8 mouse cellular contexts compared by ENCODE assay signal in the genomic region with DNA sequence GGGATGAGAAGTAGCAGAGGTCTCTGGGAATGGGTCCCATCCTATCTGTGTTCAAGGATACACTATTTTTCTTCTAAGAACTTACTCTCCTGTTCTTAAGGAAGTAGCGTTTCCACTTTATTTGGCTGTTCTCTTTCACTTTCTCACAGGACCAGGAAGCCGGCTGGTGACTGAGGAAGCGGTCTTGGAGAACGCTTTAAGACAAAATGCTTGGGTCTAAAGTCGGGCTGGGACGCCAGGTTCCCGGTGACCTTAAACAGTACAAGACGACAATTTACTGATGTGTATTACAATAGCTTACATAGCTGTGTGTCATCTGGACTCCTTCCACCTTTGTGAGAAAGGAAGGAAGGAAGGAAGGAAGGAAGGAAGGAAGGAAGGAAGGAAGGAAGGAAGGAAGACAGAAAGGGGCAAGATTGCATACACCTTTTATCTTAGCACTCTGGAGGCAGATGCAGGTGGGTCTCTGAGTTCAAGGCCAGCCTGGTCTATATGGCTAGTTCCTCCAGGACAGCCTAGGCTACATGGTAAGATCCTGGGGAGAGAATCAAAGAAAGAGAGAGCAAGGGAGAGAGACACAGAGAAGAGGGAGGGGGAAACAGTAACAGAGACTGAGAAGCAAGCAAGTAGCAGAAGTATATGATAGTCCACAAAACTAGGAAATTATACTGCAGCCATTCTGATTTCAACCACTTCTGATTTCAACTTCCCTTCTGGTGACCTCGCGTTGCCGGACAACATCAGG. TPM values are rescaled to one million over a fixed set of nuclear protein-coding genes. Genes with fewer than 3 reads are reported as not detected.
DNase-seq lines count a peak whose midpoint lies in the region; ATAC-seq and TF ChIP-seq lines count a peak whose summit lies in the region.

No protein-coding gene starts in this region.

- no peak for TF ChIP-seq CTCF in lung, postnatal 0 days (IDR thresholded peaks at IDR 0.05)
- TF ChIP-seq CTCF in small intestine, adult 2 months (IDR thresholded peaks at IDR 0.05; ENCODE audit: extremely low read depth, insufficient read length, insufficient replicate concordance, low read depth, low read length) = no peak

- peak overlapping the region; percentile 65; the same call in 1 of the 2 replicates for H3K4me3 ChIP-seq in lung, postnatal 0 days (ENCODE audit: low read depth, low read length)
- peak overlapping the region; percentile 73 for H3K4me3 ChIP-seq in limb, embryonic 13.5 days
- peak overlapping the region; percentile 85 for H3K4me3 ChIP-seq in small intestine, adult 2 months (ENCODE audit: low read depth, low read length)

- H3K36me3 ChIP-seq in lung, postnatal 0 days (ENCODE audit: insufficient read depth, low read length) = 0 out of 2 replicates have a peak, but pooled peaks cover 12% of the 10 kb centered on the region
- H3K36me3 ChIP-seq in limb, embryonic 13.5 days = peaks cover 23% of the 10 kb centered on the region
- peaks cover 14% of the 10 kb centered on the region for H3K36me3 ChIP-seq in small intestine, adult 2 months (ENCODE audit: control insufficient read depth, insufficient read depth, low read length)

- H3K9me3 ChIP-seq in lung, postnatal 0 days (ENCODE audit: low read length) = no peaks in the 10 kb centered on the region
- peaks cover 6% of the 10 kb centered on the region; the same call in 1 of the 2 replicates for H3K9me3 ChIP-seq in limb, embryonic 13.5 days

- no peak for ATAC-seq in lung, postnatal 0 days
- peak; percentile 38; the same call in 1 of the 2 replicates for ATAC-seq in limb, embryonic 13.5 days (ENCODE audit: low FRiP score, low read depth)

- TF ChIP-seq POLR2A in small intestine, adult 2 months (IDR thresholded peaks at IDR 0.05; ENCODE audit: low read depth, low read length) = no peak

- H3K27me3 ChIP-seq in lung, postnatal 0 days (replicated peaks; ENCODE audit: insufficient read depth, low read length) = no peaks in the 10 kb centered on the region
- H3K27me3 ChIP-seq in limb, embryonic 13.5 days = no peaks in the 10 kb centered on the region
- no peaks in the 10 kb centered on the region for H3K27me3 ChIP-seq in small intestine, adult 2 months (ENCODE audit: control insufficient read depth, insufficient read depth, low read length)

- peak overlapping the region; percentile 11; the same call in 1 of the 2 replicates for H3K27ac ChIP-seq in lung, postnatal 0 days (ENCODE audit: low read length)
- no peak overlapping the region for H3K27ac ChIP-seq in limb, embryonic 13.5 days
- H3K27ac ChIP-seq in small intestine, adult 2 months (ENCODE audit: insufficient read depth, low read depth, low read length) = peak overlapping the region; percentile 65

- peak overlapping the region; percentile 72 for H3K4me2 ChIP-seq in lung, postnatal 0 days (replicated peaks; ENCODE audit: low read depth, low read length)
- H3K4me2 ChIP-seq in limb, embryonic 13.5 days (replicated peaks) = peak overlapping the region; percentile 86

- TF ChIP-seq EP300 in lung, postnatal 0 days (IDR thresholded peaks at IDR 0.05) = no peak

- peaks cover 7% of the 10 kb centered on the region; the same call in 1 of the 2 replicates for H3K4me1 ChIP-seq in lung, postnatal 0 days (ENCODE audit: insufficient read depth, low read depth, low read length)
- H3K4me1 ChIP-seq in limb, embryonic 13.5 days = peaks cover 7% of the 10 kb centered on the region
- H3K4me1 ChIP-seq in small intestine, adult 2 months (ENCODE audit: control insufficient read depth, insufficient read depth, insufficient read length, low read length) = peaks cover 13% of the 10 kb centered on the region

- WGBS in lung, postnatal 0 days = 64% methylated on average over 11 of the region's 11 CpGs
- whole genome bisulfite sequencing in limb, embryonic 13.5 days = 68% methylated on average over 11 of the region's 11 CpGs
- 64% methylated on average over 11 of the region's 11 CpGs for WGBS in small intestine, adult 2 months

- peak; percentile 35 for DNase-seq in cerebellum, adult 11-12 months
- DNase-seq in cerebellum, postnatal 25 days = no peak
- peak; percentile 34 for DNase-seq in lung, postnatal 0 days (ENCODE audit: low spot score)
- no peak for DNase-seq in lung, postnatal 10 days
- DNase-seq in left cerebral cortex, postnatal 36 days (ENCODE audit: low spot score in 2 of 2) = no peak
- no peak for DNase-seq in MN1 (ENCODE audit: low spot score)

- intact Hi-C loops in left cerebral cortex, postnatal 36 days (cut with DNase I) = loop anchor here (5.0 kb wide), 2 partner anchors 84 to 109 kb away; a partner anchor contains a TSS

- H3K9ac ChIP-seq in lung, postnatal 0 days (replicated peaks; ENCODE audit: low read depth) = no peak overlapping the region
- peak overlapping the region; percentile 57 for H3K9ac ChIP-seq in limb, embryonic 13.5 days

RNA-seq across cellular contexts. Expression of a gene that starts 0.6 kb away (rescaled TPM):
- 8.5 and 9.0 TPM in 2 replicates for polyA plus RNA-seq in lung, postnatal 0 days (2015; fragmentation: Nextera tagmentation; extraction: Ambion mirVana)
- polyA plus RNA-seq in limb, embryonic 13.5 days (2015; fragmentation: Nextera tagmentation; extraction: Ambion mirVana) = 15.0 and 15.2 TPM in 2 replicates
- 7.6 and 9.7 TPM in 2 replicates for polyA plus RNA-seq in small intestine, adult 2 months (2012; rRNA removed)
- total RNA-seq in left cerebral cortex, postnatal 36 days (2021) = 1 to 10 TPM; 8.3 to 8.7 TPM

RNA-seq across cellular contexts. Expression of a gene that starts 11.3 kb away (rescaled TPM):
- polyA plus RNA-seq in lung, postnatal 0 days (2015; fragmentation: Nextera tagmentation; extraction: Ambion mirVana) = 3.2 and 4.0 TPM in 2 replicates
- polyA plus RNA-seq in limb, embryonic 13.5 days (2015; fragmentation: Nextera tagmentation; extraction: Ambion mirVana) = 0.62 and 0.70 TPM in 2 replicates
- 2.2 and 3.0 TPM in 2 replicates for polyA plus RNA-seq in small intestine, adult 2 months (2012; rRNA removed)
- 1 to 10 TPM in 1 of 2 experiments, under 1 TPM in 1; 1.00 to 1.4 TPM for total RNA-seq in left cerebral cortex, postnatal 36 days (2021)

RNA-seq across cellular contexts. Expression of a gene that starts 19.0 kb away (rescaled TPM):
- 0.31 and 0.39 TPM in 2 replicates for polyA plus RNA-seq in lung, postnatal 0 days (2015; fragmentation: Nextera tagmentation; extraction: Ambion mirVana)
- not detected in 2 replicates for polyA plus RNA-seq in limb, embryonic 13.5 days (2015; fragmentation: Nextera tagmentation; extraction: Ambion mirVana)
- 0.09 TPM in 1 of 2 replicates, not detected in the other for polyA plus RNA-seq in small intestine, adult 2 months (2012; rRNA removed)
- total RNA-seq in left cerebral cortex, postnatal 36 days (2021) = not detected

RNA-seq across cellular contexts. Expression of a gene that starts 36.7 kb away (rescaled TPM):
- polyA plus RNA-seq in lung, postnatal 0 days (2015; fragmentation: Nextera tagmentation; extraction: Ambion mirVana) = 0.07 and 0.08 TPM in 2 replicates
- not detected in 2 replicates for polyA plus RNA-seq in limb, embryonic 13.5 days (2015; fragmentation: Nextera tagmentation; extraction: Ambion mirVana)
- polyA plus RNA-seq in small intestine, adult 2 months (2012; rRNA removed) = 42.7 and 57.8 TPM in 2 replicates
- total RNA-seq in left cerebral cortex, postnatal 36 days (2021) = not detected

RNA-seq across cellular contexts. Expression of a gene that starts 41.1 kb away (rescaled TPM):
- 4.8 and 6.3 TPM in 2 replicates for polyA plus RNA-seq in lung, postnatal 0 days (2015; fragmentation: Nextera tagmentation; extraction: Ambion mirVana)
- polyA plus RNA-seq in limb, embryonic 13.5 days (2015; fragmentation: Nextera tagmentation; extraction: Ambion mirVana) = 0.37 and 0.79 TPM in 2 replicates
- 0.09 TPM in 1 of 2 replicates, not detected in the other for polyA plus RNA-seq in small intestine, adult 2 months (2012; rRNA removed)
- not detected for total RNA-seq in left cerebral cortex, postnatal 36 days (2021)

Comparison
In these comparisons a context has a peak if more than half of its experiments do, and no peak if none do; other contexts are left out.
1. DNase-seq: peak in cerebellum, adult 11-12 months (single experiment) and lung, postnatal 0 days (single experiment); none in cerebellum, postnatal 25 days (0 of 2), lung, postnatal 10 days (single experiment), left cerebral cortex, postnatal 36 days (0 of 2) and MN1 (single experiment).
2. Peak in every context shown above with its lines, with median percentiles within 50 percentile points of each other: H3K4me3 ChIP-seq.